Mouse (Mus musculus) megakaryocyte progenitor cell, adult 5-6 weeks (primary cell): ENCODE data around the gene Bbip1. TPM values are rescaled to one million over a fixed set of nuclear protein-coding genes. Genes with fewer than 3 reads are reported as not detected.

Experiments used
- ATAC-seq: replicated peaks from 2 replicates; pipeline ENCODE4 v1.8.0; 2016; ENCODE audit warnings: mild to moderate bottlenecking, moderate TSS enrichment, inconsistent platforms; ENCODE audit not compliant: poor library complexity
- total RNA-seq, 2 experiments: library from RNA; stranded (forward) in 1 of 2; stranded (reverse) in 1 of 2; fragments of 157-497, 149-512 nt in 1 of 2; fragments of 200-1000 nt in 1 of 2; gene quantifications; 2 replicates each; pipeline versions ENCODE4 v1.2.3 to v1.2.4; 2015 to 2017

Gene Bbip1
- total RNA-seq, 2 experiments from 2014 or later = 36.2 to 88.8 TPM

GRCm38 (mm10) chr19:53892061-53892460 lies 52.4 kb downstream of the Bbip1 start, which contains the start of gene Pdcd4:
TSS of gene Pdcd4 (plus strand) at chr19:53892231.
- ATAC-seq = no peak

GRCm38 (mm10) chr19:53891569-53891968 lies 52.9 kb downstream of the Bbip1 start:
- ATAC-seq = no peak

- no peak for ATAC-seq
These were observed 53.6 kb downstream of the Bbip1 start for GRCm38 (mm10) chr19:53890781-53891251.

- ATAC-seq = no peak
These were observed 54.2 kb downstream of the Bbip1 start for GRCm38 (mm10) chr19:53890274-53890673.

GRCm38 (mm10) chr19:53889555-53889954 lies 54.9 kb downstream of the Bbip1 start:
- ATAC-seq = no peak

- ATAC-seq = peak; percentile 16
These were observed 56.1 kb downstream of the Bbip1 start for GRCm38 (mm10) chr19:53888331-53888730.

GRCm38 (mm10) chr19:53887822-53888221 lies 56.6 kb downstream of the Bbip1 start:
- ATAC-seq = peak; percentile 27

GRCm38 (mm10) chr19:53886576-53887370 lies 57.7 kb downstream of the Bbip1 start:
- peak; percentile 51 for ATAC-seq

GRCm38 (mm10) chr19:53885450-53885849 lies 59.0 kb downstream of the Bbip1 start:
- ATAC-seq = no peak

- no peak for ATAC-seq
These were observed 62.6 kb downstream of the Bbip1 start for GRCm38 (mm10) chr19:53881786-53882185.

- peak; percentile 71 for ATAC-seq
These were observed 64.0 kb downstream of the Bbip1 start for GRCm38 (mm10) chr19:53880460-53880859.

Other genes starting within 250 kb of the Bbip1 start
- 295 and 305 TPM in 2 replicates for gene Pdcd4, start 52.4 kb downstream of the Bbip1 start, total RNA-seq (2015)
- 358 and 441 TPM in 2 replicates for gene Pdcd4, start 52.4 kb downstream of the Bbip1 start, total RNA-seq (2017)
- gene Shoc2, start 321 bp downstream of the Bbip1 start, total RNA-seq (2015) = 47.0 and 55.1 TPM in 2 replicates
- 43.3 and 44.2 TPM in 2 replicates for gene Shoc2, start 321 bp downstream of the Bbip1 start, total RNA-seq (2017)
- not detected in 2 replicates for gene Adra2a, start 99.5 kb upstream of the Bbip1 start, total RNA-seq (2015)
- gene Adra2a, start 99.5 kb upstream of the Bbip1 start, total RNA-seq (2017) = 0.12 TPM in 1 of 2 replicates, not detected in the other